Mouse (Mus musculus): ENCODE measurements around the gene Gm21988. TPM values are rescaled to one million over a fixed set of nuclear protein-coding genes. Genes with fewer than 3 reads are reported as not detected.

The Gm21988 gene
- total RNA-seq, 2 experiments from 2014 or later, result 0.11 to 4.0 TPM

- no peak for ATAC-seq (ENCODE audit: poor library complexity, severe bottlenecking)
These were observed 20.7 kb downstream of the Gm21988 start for GRCm38 (mm10) chr11:70218741-70219470.

- no peak for ATAC-seq (ENCODE audit: poor library complexity, severe bottlenecking)
These were observed 21.6 kb downstream of the Gm21988 start for GRCm38 (mm10) chr11:70218039-70218438.

- no peak for ATAC-seq (ENCODE audit: poor library complexity, severe bottlenecking)
These were observed 23.5 kb downstream of the Gm21988 start for GRCm38 (mm10) chr11:70216103-70216502.

- ATAC-seq (ENCODE audit: poor library complexity, severe bottlenecking), result no peak
These were observed 24.3 kb downstream of the Gm21988 start for GRCm38 (mm10) chr11:70215301-70215700.

- ATAC-seq (ENCODE audit: poor library complexity, severe bottlenecking), result no peak
These were observed 24.8 kb downstream of the Gm21988 start for GRCm38 (mm10) chr11:70214856-70215209.

- ATAC-seq (ENCODE audit: poor library complexity, severe bottlenecking), result no peak
These were observed 25.3 kb downstream of the Gm21988 start for GRCm38 (mm10) chr11:70214191-70214855.

GRCm38 (mm10) chr11:70213736-70214135 is 25.9 kb downstream of the Gm21988 start:
- ATAC-seq (ENCODE audit: poor library complexity, severe bottlenecking), result no peak

GRCm38 (mm10) chr11:70212896-70213295 is 26.7 kb downstream of the Gm21988 start:
- ATAC-seq (ENCODE audit: poor library complexity, severe bottlenecking), result no peak

GRCm38 (mm10) chr11:70212423-70212822 is 27.2 kb downstream of the Gm21988 start, which contains the start of gene Slc16a11:
Gene Slc16a11 (plus strand): TSS chr11:70212752.
- no peak for ATAC-seq (ENCODE audit: poor library complexity, severe bottlenecking)

GRCm38 (mm10) chr11:70211972-70212371 is 27.7 kb downstream of the Gm21988 start:
- ATAC-seq (ENCODE audit: poor library complexity, severe bottlenecking), result no peak

GRCm38 (mm10) chr11:70210681-70211080 is 28.9 kb downstream of the Gm21988 start:
- ATAC-seq (ENCODE audit: poor library complexity, severe bottlenecking), result no peak

- ATAC-seq (ENCODE audit: poor library complexity, severe bottlenecking), result no peak
These were observed 30.7 kb downstream of the Gm21988 start for GRCm38 (mm10) chr11:70208778-70209388.

- no peak for ATAC-seq (ENCODE audit: poor library complexity, severe bottlenecking)
These were observed 32.3 kb downstream of the Gm21988 start for GRCm38 (mm10) chr11:70207283-70207682.

- ATAC-seq (ENCODE audit: poor library complexity, severe bottlenecking), result no peak
These were observed 32.8 kb downstream of the Gm21988 start for GRCm38 (mm10) chr11:70206801-70207200.

- ATAC-seq (ENCODE audit: poor library complexity, severe bottlenecking), result peak; percentile 72
These were observed 37.9 kb downstream of the Gm21988 start for GRCm38 (mm10) chr11:70201691-70202090.

- no peak for ATAC-seq (ENCODE audit: poor library complexity, severe bottlenecking)
These were observed 39.5 kb downstream of the Gm21988 start for GRCm38 (mm10) chr11:70200036-70200608.

- no peak for ATAC-seq (ENCODE audit: poor library complexity, severe bottlenecking)
These were observed 40.5 kb downstream of the Gm21988 start for GRCm38 (mm10) chr11:70199107-70199506.

- peak; percentile 33; the same call in 1 of the 2 replicates for ATAC-seq (ENCODE audit: poor library complexity, severe bottlenecking)
These were observed 41.3 kb downstream of the Gm21988 start for GRCm38 (mm10) chr11:70198332-70198731.

GRCm38 (mm10) chr11:70193354-70194285 is 46.0 kb downstream of the Gm21988 start:
- ATAC-seq (ENCODE audit: poor library complexity, severe bottlenecking), result no peak

- no peak for ATAC-seq (ENCODE audit: poor library complexity, severe bottlenecking)
These were observed 47.5 kb downstream of the Gm21988 start for GRCm38 (mm10) chr11:70192157-70192556.

All from megakaryocyte, adult 5-6 weeks (primary cell).